Mouse (Mus musculus) adrenal gland (tissue): ENCODE measurements around the gene Fam219b.

ENCODE experiments used
- intact Hi-C: fragments of 180-260 bp; cut with DNase I; formaldehyde crosslinking; loops from one replicate; pipeline ENCODE4 v1.15.1; 2025
- long read RNA-seq, 2 experiments: library from polyadenylated mRNA; unstranded; transcript quantifications; one replicate each; pipeline ENCODE4 v2.0.0; 2020; ENCODE audit warnings: borderline replicate concordance in 1 of 2; ENCODE audit not compliant: insufficient replicate concordance in 1 of 2

Gene Fam219b
- long read RNA-seq, experiment 1, transcript Fam219b-201 (4 exons, 3,001 nt) = major isoform, 5 of 16 reads
- long read RNA-seq, experiment 1, partial matches to known transcripts = 0 of 16 reads
- long read RNA-seq, experiment 1, other reads (novel, unspliced or antisense) = 8 of 16 reads
- long read RNA-seq, experiment 2, transcript Fam219b-201 (4 exons, 3,001 nt) = major isoform, 11 of 23 reads
- long read RNA-seq, experiment 2, transcript Fam219b-202 (5 exons, 3,017 nt) = minor isoform, 8 of 23 reads
- long read RNA-seq, experiment 2, partial matches to known transcripts = 0 of 23 reads
- long read RNA-seq, experiment 2, other reads (novel, unspliced or antisense) = 4 of 23 reads

- intact Hi-C loops = loop anchor here (5.0 kb wide), 1 partner anchor 115 kb away; the partner anchor contains the start of gene Csk
Measured at GRCm38 (mm10) chr9:57537044-57537727, at the start of gene Fam219b. Gene Fam219b, plus strand, starts transcription at chr9:57537528.

GRCm38 (mm10) chr9:57487807-57488206, 49.5 kb upstream of the Fam219b start:
- intact Hi-C loops = no loop called here

DNA sequence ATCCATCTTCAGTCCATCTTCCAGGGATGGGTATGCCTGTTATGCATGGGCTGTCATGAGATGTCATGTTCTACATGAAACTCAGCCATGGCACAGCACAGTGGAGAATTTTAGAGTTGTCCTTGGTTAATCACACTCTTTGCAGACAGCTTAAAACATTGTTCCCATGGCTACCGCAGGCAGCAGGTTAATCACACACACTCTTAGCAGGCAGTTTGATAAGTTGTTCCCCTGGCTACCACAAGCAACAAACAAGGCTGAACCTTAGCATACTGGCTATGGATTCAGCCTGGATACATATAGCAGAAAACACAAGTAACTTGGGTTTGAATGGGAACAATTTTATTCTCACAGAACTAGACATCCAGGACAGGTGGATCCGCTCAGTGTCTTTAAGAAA, 43.8 kb upstream of the Fam219b start:
- intact Hi-C loops = no loop called here

DNA sequence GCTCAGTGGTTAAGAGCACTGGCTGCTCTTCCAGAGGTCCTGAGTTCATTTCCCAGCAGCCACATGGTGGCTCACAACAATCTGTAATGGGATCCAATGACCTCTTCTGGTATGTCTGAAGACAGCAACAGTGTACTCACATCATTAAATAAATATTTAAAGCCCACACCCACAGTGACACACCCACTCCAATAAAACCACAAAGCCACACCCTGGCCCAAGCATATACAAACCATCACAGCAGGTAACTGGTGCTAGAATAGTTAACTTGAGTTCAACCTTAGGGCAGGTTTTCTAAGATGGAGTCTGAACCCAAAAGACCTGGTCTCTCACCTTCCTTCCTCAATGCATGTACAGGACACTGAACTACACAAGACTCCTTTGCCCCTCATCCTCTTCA, 42.4 kb upstream of the Fam219b start:
- intact Hi-C loops = no loop called here

DNA sequence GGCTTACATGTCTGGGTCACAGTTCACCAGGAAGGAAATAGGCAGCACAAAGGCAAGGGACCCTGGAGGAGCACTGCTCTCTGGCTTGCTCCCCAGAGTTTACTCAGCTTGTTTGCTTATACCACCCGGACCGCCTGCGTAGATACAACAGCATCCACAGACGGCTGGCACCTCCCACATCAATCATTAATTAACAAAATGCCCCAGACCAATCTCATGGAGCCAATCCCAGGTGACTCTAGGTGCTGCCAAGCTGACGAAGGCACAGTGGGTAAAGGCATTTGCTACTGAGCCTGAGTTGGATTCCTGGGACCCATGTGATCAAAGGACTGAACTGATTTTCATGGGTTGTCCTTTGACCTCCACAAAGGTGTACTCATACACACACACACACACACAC, 40.1 kb upstream of the Fam219b start:
- intact Hi-C loops = no loop called here

DNA sequence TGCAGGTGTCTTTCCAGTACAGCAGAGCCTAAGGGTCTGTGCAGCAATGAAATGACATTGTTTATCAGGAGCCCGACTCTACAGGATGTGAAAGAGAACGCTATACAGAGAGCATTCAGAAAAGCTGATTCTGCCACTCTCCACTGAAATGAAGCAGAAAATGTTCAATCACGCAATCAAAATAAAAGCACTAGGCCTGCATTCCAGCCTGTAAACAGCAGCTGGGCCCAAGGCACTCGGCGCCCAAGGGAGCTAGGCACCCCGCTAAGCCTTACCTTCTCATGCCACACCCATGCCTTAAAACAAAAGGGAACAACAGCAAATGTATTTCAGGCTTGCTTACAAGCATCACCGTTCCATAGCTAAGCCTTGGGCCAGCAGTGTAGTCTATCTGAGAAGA, 38.8 kb upstream of the Fam219b start:
- intact Hi-C loops = no loop called here

DNA sequence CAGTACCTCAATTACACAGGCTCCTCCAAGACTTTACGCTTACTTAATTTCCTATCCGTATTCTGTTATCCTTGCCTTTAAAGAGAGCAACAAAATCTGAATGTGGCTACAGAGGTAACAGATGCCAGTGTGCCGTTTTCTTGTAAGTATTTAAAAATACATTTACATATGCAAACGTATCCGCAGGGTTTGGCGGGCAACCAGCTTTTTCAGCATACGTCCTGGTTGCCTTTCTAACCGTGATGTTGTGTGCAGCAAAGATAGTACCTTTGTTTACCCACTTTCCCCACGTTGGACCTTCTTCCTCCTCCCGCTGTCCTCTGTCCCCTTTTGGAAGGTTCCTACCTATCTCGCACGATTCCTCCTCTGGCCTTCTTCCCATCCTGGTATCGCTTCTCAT, 35.9 kb upstream of the Fam219b start:
- intact Hi-C loops = no loop called here

DNA sequence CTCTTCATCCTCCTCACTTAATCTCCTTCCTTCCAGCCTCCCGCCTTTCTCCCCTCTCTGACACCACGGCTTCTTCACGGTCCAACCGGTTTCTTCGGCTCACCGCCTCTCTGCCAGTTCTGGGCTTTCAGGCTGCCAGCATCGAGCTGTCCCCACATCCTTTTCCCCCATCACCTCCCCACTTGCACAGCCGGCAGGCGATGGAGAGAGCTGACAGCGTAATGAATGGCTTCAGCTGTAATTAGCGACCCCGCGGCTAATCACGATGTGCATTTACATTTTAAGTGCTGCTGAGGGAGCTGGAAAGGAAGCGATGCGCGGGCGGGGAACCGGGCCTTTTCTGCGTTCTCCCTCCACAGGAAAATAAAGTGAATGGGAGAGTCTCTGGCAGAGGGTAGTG, 35.5 kb upstream of the Fam219b start:
- intact Hi-C loops = no loop called here

DNA sequence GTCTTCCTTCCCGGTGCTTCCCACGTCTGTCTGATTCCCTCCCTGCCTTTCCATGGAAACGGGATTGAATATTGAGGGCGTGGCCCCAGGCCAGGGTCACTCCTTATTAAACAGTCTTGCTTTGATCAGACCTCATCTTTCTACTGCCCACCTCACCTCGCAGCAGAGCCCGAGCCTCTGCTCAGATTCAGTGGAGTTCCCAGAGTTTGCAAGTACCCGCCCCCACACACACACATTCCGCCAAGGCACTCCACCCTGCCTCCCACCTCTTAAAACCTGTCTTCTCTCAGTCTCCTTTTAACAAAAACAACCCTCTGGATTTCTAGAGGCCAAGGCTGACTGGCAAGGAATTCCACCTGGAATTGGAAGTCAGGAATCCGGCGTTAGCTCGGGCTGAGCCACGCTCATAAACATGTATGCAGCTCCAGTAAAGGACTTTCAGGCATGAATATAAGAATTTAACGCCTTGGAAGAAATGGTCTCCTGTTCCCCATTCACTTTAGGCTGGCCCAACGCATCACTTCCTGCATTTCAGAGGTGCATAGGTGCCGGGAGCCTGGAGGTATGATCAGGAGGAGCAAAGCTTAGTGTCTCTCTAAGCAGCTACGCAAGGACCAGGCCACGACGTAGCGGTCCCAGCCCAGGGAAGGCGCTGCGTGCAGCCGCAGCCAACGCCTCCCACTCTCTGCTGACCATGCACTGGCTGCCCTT, 34.3 kb upstream of the Fam219b start:
- intact Hi-C loops = no loop called here

- intact Hi-C loops = no loop called here
Measured at GRCm38 (mm10) chr9:57503622-57504380, 33.5 kb upstream of the Fam219b start, which contains the start of gene Rpp25. Gene Rpp25, plus strand, starts transcription at chr9:57504026.

GRCm38 (mm10) chr9:57504381-57504700, 33.0 kb upstream of the Fam219b start:
- intact Hi-C loops = no loop called here

DNA sequence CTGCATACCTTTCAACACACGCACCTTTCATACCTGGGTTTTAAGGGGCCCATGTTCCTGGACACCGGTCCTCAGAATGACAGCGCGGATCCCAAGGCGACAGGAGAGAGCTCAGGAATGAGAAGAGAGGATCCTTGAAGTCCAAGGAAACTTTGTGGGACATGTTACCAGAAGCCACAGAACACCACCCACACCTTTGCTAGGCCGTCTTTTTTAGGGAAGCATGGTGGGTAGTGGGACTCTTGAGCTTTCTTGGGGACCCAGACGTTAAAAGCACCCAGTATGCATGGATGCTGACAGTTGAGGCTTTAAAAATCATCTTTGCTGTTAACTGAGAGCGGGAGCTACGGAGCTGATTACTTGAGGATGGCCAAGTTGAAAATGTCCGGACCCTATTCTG, 32.4 kb upstream of the Fam219b start:
- intact Hi-C loops = no loop called here

- intact Hi-C loops = no loop called here
Measured at GRCm38 (mm10) chr9:57505700-57506099, 31.6 kb upstream of the Fam219b start.

DNA sequence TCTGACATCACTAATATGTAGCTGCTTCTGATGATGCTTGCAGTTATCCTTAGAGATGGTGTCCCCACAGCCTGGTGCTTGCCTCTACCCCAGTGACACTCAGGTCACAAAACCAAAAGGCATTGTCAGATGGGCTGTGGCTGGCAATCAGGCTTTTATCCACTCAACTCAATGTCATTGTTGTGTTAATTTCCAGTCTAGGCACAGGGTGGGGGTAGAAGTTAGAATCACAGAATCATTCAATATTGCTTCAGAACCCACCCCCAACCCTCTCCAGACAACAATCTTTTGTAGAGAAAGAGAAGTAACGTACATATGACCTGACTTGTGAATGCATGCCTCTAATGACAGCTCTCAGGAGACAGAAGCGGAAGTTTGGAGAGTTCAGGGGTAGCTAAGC, 26.8 kb upstream of the Fam219b start:
- intact Hi-C loops = loop anchor here (10.0 kb wide), 1 partner anchor 296 kb away; no protein-coding TSS in a partner anchor

GRCm38 (mm10) chr9:57517113-57517512, 20.2 kb upstream of the Fam219b start:
- intact Hi-C loops = loop anchor here (1.0 to 10.0 kb wide), 2 partner anchors 32 to 302 kb away; no protein-coding TSS in a partner anchor

DNA sequence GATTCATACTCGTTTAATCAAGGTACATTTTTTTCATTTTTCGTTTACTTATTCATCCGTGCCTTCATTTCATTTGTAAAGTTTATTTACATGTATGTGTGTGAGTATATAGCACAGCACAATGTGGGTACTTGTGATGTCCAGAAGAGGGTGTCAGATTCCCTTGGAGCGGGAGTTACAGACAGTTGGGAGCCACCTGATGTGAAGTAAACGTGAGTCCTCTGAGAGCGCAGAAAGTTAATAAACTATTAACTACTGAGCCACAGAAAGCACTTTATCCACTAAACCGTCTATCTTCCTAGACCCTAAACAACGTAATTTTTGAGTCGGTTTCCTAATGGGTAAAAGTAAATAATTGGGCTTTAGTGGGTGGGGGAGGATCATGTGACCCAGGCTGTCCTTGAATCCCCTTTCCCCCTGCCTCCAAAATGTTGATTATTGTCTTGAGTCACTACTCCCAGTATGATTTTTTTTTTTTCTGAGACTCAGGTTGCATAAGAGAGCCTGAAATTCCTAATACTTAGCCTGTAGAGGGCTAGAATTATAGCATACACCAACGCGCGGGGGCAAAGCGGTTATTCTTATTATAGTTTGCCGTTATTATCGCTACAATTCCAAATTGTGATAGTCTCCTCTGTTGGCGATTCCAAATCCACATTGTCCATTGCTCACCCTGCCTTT, 16.8 kb upstream of the Fam219b start:
- intact Hi-C loops = loop anchor here (5.0 kb wide), 1 partner anchor 137 kb away; no protein-coding TSS in a partner anchor

- intact Hi-C loops = loop anchor here (5.0 kb wide), 1 partner anchor 136 kb away; no protein-coding TSS in a partner anchor
Measured at GRCm38 (mm10) chr9:57521056-57521911, 16.0 kb upstream of the Fam219b start, which contains the start of gene Cox5a. Gene Cox5a, plus strand, starts transcription at chr9:57521274.

DNA sequence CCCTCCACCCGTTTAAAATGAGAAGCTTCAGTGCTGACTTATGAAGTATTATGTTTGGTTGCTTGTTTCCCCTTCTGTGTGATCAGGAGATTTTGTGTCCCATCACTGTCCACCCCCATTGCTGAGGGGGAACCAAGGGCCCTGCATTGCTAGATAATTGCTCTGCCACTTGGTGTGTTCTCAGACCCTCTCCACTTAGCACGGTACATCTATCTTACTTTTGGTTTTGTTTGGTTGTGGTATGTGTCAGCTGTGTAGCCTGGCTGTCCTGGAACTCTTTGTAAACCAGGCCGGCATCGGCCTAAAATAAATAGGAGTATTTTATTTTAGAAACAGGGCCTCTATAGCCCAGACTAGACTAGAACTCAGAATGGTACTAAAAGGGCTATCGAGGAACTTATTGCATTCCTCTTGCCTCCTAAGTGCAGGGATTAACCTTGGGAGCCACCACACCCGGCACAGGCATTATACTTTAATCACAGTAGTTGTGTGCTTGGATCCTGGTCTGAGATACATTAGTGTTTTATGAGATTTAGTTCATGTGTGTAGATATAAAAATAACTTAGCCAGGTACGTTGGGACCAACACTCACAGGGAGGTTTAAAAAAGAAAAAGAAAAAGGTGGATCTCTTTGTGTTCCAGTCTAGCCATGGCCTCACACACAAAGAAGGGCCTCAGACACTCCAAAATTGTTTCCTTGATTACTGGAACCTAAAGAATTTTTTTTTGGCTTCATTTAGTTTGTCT, 15.0 kb upstream of the Fam219b start:
- intact Hi-C loops = loop anchor here (5.0 kb wide), 1 partner anchor 135 kb away; no protein-coding TSS in a partner anchor

DNA sequence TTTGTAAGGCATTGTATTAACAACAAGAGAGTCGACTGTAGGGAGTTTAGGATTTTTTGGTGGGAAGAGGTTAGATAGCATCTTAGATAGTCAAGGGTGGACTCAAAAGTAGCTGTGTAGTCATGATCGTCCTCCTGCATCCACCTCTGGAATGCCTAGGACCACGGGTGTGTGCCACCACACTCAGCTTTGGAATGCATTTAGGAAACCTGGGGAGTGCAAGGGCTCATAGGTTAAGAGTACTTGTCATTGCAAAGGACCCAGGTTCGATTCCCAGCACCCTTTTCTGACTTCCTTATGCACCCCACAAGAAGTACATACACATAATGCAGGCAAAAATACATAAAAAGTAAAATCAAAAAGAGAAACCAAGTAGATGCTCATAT, 14.5 kb upstream of the Fam219b start:
- intact Hi-C loops = loop anchor here (5.0 kb wide), 1 partner anchor 134 kb away; no protein-coding TSS in a partner anchor
